Mouse (Mus musculus): Measurements from ENCODE around the gene Cdk2ap1.
A peak's percentile ranks its signal among the peaks of the same experiment; 100 is the strongest.
"Not testable (repeated sequence)": the region's sequence is repeated elsewhere in the genome, so short reads cannot be mapped to it uniquely, and the experiment has no call there.

Gene Cdk2ap1

DNA sequence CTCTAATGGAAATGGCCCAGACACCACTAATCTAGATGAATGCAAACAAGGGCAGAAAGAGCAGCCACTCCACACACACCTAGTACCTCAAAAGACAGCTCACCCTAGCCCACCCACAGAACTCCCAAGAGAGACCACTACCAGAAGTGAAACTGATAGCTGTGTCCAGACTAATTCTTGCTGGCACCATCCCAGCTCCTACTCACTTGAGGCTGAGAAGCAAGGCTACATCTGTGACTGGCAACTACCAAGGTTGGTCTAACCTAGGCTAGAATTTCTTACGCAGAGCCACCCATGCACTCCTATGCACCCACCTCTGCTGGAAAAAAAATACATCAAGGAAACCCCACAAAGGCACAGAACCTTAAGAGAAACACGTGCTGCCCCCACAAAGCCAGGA, 12.5 kb downstream of the Cdk2ap1 start:
- no peak for DNase-seq

DNA sequence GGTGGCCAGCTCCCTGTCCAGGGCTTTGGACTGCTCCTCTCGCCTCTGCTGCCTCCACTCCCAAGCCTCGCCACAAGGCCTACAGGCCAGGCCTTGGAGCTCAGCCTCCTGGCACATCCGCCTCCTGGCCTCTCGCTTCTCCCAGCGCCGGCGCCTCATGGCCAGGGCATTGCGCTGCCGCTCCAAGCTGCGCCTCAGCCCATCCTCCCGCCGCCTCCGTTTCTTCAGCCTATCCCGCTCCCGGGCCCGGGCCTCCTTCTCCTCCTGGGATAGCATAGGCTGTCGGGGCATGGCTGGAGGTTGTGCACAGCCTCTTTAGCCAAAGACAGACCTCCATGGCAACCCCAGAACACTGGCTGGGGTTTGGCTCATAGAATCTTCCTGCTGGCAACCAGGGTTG, 13.7 kb downstream of the Cdk2ap1 start:
- no peak for DNase-seq

DNA sequence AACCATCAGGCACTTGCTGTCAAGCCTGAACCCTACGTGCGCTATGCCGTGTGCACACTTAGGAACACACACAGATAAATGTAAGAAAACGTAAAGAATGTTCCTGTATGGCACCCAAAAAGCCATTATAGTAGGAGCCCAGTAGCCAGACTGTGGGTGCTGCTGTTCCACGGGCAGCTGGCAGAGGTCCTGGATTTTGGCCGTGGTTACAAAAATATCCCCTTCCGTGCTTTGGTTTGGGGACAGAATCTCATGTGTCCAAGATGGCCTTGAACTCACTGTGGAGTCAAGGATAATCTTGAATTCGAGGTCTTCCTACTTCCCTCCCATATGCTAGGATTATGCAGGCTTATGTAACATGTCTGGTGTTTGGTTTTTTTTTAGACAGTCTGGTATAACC, 20.0 kb downstream of the Cdk2ap1 start:
- DNase-seq = no peak

DNA sequence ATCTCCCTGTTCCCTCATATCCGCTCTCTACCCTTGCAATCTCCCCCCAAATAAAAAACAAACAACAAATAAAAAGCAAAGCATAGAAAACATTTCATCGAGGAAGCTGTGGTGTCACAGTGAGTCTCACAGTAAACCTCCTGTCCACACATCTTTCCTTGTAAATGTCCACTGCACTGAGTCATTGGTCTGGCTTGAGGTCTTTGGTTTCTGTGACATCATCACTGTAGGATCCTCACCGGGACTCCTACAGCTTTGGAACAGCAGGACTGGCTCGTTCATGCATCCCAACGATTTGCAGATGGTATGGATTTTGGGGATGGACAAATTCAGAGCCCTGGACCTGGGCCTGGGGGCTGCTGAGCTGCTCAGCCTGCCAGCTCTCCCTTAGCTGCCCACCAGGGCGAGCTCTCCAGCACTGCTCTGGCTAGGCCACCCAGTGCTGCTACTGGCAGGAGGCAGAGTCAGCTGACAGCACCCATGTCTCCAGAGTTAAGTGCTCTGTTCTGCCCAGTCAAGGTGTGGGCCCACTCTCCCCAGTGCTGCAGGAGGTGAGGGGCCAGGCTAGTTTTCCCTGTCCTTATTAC, 21.0 kb downstream of the Cdk2ap1 start:
- DNase-seq = peak; percentile 45

DNA sequence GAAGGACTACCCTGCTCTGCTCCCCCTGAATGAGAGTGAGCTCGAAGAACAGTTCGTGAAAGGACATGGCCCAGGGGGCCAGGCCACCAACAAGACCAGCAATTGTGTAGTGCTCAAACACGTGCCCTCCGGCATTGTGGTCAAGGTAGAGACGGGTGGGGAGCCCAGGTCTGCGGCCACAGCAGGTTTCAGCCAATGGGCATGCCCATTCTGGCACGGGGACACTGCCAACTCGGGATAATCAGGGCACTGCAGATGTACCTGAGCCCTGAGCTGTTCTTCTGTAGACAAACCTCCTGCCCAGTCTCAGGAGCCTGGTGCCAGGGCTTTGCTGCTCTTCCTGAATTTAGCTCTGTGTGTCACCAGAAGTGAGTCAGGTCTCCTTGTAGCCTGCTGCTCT, 24.1 kb downstream of the Cdk2ap1 start:
- no peak for DNase-seq

DNA sequence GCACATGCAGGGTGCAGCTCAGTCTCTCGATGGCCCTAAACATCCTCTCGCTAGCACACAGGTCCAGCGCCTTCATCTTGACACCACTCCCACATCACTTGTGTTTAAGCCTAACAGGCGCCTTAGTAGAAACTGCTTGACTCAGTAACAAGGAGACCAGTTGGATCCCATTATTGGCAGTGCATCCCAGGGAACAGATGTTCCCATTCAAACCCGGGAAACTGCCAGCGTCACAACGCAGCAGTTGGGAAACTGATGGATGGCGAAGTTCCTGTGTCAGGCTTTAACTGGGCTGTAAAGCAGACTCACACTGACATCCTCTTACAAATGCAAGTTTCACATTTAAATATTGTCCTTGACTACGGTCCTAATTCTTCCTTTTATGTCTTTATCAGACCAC, 25.0 kb downstream of the Cdk2ap1 start:
- DNase-seq = no peak

DNA sequence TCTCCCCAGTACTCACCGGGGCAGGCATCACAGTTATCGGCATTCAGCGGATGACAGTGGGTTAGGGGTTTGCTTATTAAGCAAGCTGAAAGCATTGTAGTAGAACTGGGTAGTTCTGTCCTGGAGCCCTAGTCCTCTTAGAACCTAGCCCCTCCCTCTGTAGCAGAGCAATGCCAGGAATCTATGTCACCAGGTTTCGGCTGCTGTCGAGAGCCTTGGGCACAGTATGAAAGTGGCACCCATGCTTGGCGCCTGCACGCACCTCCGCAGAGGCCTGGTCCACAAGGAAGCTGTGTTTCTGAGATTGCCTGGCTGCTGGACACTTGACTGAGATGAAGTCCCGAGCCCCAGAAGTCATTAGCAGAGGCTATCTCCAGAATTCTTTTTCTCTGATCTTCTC, 25.8 kb downstream of the Cdk2ap1 start:
- DNase-seq = no peak

DNA sequence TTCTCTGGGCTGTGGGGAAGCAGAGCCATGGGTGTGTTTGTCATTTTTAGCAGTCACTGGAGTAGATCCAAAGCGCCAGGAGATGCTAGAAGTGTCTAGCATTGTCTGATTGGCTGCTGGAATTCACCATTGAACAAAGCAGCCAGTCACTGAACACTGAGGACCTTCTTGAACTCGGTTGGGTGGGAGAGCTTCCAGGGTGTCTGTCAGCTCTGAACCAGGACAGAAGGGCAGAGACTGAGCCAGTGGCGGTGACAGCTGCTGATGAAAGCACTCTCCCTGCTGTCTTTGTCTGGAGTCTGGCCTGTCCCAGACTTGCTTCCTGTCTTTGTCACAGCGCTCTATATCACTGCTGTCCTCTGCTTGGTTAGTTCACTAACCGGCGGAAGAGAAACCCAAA, 28.5 kb downstream of the Cdk2ap1 start:
- DNase-seq = no peak

DNA sequence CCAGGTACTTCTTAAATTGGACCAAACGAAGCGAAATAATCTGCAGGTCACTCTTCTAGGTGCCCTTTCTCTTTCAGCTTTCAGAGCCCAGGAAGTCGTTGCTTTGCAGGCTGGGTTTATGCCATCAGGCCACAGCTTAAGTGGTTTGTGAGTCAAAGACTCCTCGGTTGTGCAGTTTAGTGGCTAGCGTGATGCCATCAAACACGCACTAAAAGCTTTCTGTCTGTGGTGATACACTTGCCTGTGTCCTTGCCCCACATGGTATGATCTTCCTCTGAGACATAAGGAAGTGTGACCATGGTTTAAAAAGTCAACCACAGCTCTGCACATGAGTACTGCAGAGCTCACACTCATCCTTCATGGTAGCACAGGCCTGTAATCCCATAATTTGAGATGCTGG, 32.8 kb downstream of the Cdk2ap1 start:
- DNase-seq = no peak

DNA sequence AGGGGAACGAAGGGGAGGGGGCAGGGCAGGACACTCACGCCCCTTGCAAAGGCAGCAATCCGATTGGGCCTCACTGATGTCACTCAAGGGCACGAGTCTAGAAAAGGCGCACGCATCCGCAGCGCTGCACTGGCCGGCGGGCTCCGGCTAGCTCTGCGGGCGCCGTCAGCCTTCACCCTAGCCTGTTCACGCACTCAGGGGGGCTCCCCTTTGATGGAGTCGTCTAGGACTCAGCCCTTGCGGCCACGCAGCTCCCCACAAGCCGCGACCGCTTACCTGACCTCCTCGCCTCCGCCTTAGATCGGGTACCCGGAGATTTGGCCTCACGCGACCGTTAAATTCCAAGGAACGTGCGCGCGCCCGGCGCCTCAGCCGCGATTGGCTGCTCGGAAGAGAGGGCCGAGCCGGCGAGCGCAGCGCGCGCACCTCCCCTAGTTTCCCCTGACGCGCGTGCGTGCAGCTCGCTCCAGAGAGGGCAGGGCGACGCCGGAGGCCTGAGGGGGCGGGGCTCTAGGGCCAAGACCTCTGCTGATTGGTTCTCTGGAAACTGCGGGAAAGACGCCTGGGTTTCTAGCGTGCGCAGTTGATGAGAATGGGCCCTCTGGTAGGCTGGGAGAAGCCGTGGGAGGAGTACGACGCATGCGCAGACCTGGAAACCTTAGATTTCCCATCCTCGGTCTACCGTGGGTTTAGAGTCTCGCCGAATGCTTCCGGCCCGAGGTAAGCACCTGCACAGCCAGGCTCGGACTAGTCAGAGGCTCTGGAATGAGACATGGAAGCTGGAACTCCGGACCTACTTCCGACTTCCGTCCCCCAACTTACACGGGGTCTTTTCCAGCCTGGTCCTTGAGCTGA, 35.1 kb downstream of the Cdk2ap1 start, which contains the start of the genes Mphosph9 and 2810006K23Rik:
Gene Mphosph9 (minus strand): TSS at position 463 of the 855 bp plus-strand sequence.
Gene 2810006K23Rik (plus strand): TSS at position 580 of the 855 bp plus-strand sequence.
- DNase-seq = peak; percentile 100

DNA sequence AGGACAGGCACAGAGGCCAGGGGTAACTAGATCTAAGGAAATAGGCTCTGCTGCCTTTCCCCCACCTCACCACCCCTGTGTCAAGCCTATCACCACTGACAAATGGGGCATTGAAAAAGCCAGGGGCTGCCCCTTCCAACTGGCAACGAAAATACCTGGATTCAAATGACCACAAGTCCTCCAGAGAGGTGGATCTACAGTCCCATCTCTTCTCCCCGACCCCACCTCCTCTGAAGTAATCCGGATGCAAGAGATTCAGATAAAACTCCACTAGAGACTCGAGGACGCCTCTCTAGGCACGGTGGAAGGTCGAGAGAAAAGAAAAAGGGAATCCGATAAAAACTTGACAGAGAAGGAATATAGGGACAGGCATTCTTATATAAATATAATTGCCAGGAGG, 36.1 kb downstream of the Cdk2ap1 start:
- DNase-seq = peak; percentile 26

DNA sequence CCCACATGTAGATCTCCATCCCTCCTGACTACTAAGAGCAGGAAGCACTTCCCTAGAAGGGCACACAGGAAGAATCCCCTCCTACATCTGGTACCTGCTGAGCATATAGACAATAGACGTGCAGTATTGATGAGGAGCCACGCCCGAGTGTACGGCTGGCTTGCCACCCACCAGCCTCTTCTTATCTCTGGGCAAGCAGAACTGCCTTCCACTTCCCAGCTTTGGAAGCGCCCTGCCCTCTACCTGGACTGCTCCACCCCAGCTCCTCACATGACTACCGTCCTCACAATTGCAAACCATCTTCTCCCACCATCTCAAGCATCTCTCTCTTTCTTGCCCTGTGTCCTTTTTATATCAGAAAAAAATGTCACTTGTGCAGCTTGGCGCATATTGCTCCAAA, 45.2 kb downstream of the Cdk2ap1 start:
- DNase-seq = no peak

DNA sequence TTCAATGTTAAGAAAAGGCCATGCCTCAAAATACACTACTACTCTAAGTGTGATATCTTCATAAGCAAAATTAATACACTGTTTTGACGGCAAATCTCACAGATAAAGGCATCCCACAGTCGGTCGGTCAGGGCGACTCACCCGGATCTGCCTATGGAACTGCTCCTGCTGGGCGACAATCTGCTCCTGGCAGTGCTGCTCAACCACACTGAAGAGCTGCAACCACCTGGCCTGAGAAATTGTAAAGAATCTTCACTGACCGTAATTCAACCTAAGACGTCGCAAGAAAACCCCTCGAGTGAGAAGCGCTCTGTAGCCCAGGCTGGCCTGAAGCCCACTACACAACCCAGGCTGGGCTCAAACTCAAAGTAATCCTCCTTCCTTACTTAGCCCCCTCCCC, 46.9 kb downstream of the Cdk2ap1 start:
- no peak for DNase-seq

DNA sequence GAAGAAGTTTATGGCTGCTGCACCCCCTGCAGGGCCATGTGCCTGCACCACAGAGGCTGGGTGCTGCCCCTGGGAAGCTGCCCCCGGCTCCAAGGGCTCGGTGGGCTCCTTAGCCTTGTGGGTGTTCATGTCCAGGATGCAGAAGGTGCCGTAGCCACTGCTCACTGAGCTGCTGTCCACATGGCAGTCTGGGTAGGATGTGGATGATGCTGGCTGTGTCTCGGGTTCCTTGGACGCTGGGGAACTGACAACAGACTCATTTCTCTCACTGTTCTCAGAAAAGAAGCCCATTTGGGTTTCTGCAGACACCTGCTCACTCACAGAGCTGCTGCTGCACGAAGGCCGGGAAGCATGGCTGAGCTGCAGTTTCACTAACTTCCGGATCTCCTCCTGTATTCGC, 47.4 kb downstream of the Cdk2ap1 start:
- DNase-seq = no peak

DNA sequence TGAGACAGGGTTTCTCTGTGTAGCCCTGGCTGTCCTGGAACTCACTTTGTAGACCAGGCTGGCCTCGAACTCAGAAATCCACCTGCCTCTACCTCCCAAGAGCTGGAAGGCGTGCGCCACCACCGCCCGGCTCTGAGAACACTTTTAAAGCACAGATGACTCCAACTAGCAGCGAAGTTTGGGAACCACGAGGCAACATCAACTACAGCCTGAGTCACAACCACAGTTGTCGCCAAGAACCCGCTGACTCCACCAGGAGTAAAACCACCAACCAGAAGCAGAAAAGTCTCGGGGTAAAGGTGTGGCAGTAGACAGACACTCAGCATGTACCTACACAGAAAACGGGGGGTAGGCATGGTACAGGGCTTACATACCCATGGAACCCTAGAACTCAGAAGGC, 52.8 kb downstream of the Cdk2ap1 start:
- DNase-seq = no peak

DNA sequence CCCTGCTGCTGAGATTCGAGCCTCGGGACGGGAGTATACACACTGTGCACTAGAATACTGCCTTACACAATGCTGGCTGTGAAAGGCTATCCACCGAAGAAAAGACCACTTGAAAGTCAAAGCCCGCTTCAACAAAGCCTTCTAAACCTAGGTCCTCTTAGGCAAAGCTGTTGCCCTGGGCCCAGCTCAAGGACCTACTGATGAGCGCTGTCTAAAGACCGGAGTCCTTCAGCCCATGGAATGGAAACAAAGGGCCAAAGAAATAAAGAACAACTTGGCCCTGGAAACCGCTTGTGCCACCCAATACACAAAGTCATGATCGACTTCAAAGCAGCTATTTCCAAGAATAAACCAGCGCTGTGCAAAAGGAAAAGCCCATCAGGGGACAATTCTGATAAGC, 53.7 kb downstream of the Cdk2ap1 start:
- DNase-seq = no peak

DNA sequence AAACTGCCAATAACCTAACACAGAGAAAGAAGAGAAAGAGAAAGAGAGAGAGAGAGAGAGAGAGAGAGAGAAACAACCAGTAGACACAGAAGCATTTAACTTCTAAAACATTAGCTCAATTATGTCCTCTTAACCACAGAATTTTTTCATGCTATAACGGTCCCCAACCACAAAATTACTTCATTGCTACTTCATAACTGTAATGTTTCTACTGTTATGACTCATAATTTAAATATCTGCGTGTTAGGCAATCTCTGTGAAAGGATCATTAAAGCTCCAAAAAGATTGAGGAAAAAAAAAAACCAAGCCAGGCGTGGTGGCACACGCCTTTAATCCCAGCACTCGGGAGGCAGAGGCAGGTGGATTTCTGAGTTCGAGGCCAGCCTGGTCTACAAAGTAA, 60.0 kb downstream of the Cdk2ap1 start:
- not testable (repeated sequence) for DNase-seq

DNA sequence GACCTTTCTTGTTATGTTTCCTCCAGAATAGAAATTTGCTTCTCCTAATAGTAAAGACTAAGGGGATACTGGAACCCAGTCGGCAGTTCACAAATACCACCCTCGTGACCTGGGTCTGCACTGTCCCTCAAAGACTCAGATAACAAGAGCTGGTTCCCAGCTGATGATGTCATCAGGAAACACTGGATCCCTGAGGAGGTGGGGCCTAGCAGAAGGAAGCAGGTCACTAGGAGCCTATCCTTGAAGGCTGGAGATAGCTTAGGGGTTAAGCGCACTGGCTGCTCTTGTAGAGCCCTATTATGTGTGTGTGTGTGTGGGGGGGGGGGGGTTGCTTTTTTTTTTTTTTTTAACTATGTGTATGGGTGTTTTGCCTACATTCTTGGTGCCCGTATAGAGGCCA, 62.8 kb downstream of the Cdk2ap1 start:
- no peak for DNase-seq

DNA sequence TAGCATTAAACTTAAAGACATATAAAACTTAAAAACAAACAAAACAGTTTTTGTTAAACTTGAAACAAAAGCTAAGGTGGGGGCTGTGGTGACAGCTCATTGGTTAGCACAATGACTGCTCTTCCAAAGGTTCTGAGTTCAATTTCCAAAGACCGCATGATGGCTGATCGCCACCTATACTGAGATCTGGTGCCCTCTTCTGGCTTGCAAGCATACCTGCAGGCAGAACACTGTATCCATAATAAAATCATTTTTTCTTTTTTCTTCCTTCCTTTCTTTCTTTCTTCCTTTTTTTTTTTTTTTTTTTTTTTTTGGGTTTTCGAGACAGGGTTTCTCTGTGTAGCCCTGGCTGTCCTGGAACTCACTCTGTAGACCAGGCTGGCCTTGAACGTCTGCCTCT, 63.6 kb downstream of the Cdk2ap1 start:
- DNase-seq = peak; percentile 41

DNA sequence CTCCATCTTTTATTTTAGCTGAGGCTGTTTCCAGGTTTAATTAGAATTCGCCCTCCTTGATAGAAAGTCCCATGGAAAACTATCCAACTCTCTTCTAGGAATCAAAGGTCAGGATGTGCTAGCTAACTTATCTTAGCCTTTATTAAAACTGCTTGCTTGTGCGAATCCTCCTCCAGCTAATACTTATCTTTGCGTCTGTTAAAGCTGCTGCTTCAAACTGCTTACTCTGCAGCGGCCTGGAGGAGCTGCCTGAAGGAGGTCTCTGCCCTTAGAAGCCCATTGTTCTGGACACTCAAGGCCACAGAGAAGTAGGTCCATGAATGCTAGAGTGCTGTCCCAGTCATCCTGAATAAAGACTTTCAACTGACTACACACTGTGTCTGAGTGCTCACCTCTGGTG, 66.4 kb downstream of the Cdk2ap1 start:
- DNase-seq = no peak
